Mouse (Mus musculus) hindbrain, embryonic 11.5 days (tissue): Measurements from ENCODE around the gene Ebpl. TPM values are rescaled to one million over a fixed set of nuclear protein-coding genes. Genes with fewer than 3 reads are reported as not detected.

Source experiments
- ATAC-seq: fragments of 200-750 bp; cut with Nextera tagmentation; 2 replicates; pipeline ENCODE4 v1.8.0; 2017; ENCODE audit warnings: mild to moderate bottlenecking, moderate TSS enrichment, moderate library complexity; ENCODE audit not compliant: low FRiP score
- DNase-seq: peaks from one replicate; pipeline ENCODE4 v3.0.0-alpha.2; 2015; ENCODE audit warnings: low spot score
- H3K27ac ChIP-seq: fragments of 300-500 bp; sonication (generic); 2 replicates; pipeline ENCODE4 v1.5.1; 2014; ENCODE audit warnings: mild to moderate bottlenecking, low read depth, low read length
- H3K27me3 ChIP-seq: fragments of 300-500 bp; sonication (generic); 2 replicates; pipeline ENCODE4 v1.6.1; 2014; ENCODE audit warnings: mild to moderate bottlenecking, low read length, moderate library complexity, mixed read lengths; ENCODE audit not compliant: control insufficient read depth, insufficient read depth
- H3K36me3 ChIP-seq: fragments of 300-500 bp; sonication (generic); 2 replicates; pipeline ENCODE4 v1.6.1; 2014; ENCODE audit warnings: mild to moderate bottlenecking, low read length, moderate library complexity, mixed read lengths; ENCODE audit not compliant: control insufficient read depth, insufficient read depth
- H3K4me1 ChIP-seq: fragments of 300-500 bp; sonication (generic); replicated peaks from 2 replicates; pipeline ENCODE4 v1.6.1; 2014; ENCODE audit warnings: low read length, mixed read lengths; ENCODE audit not compliant: control insufficient read depth, insufficient read depth
- H3K4me2 ChIP-seq: fragments of 300-500 bp; sonication (generic); replicated peaks from 2 replicates; pipeline ENCODE4 v1.6.1; 2014; ENCODE audit warnings: mild to moderate bottlenecking, low read depth, low read length
- H3K4me3 ChIP-seq: fragments of 300-500 bp; sonication (generic); 2 replicates; pipeline ENCODE4 v1.5.1; 2014; ENCODE audit warnings: low read depth, low read length
- H3K9ac ChIP-seq: fragments of 300-500 bp; sonication (generic); 2 replicates; pipeline ENCODE4 v1.6.1; 2014; ENCODE audit warnings: low read depth, low read length
- H3K9me3 ChIP-seq: fragments of 300-500 bp; sonication (generic); 2 replicates; pipeline ENCODE4 v1.6.1; 2016; ENCODE audit warnings: low read length; ENCODE audit not compliant: control insufficient read depth
- WGBS: fragments of 180-500 bp; shearing (Covaris S2); extraction: QIAGEN DNeasy Blood & Tissue Kit; methylation state at CpG from one replicate; pipeline ENCODE4 v1.1.7; 2014; 5-methylcytosine and 5-hydroxymethylcytosine counted together
- polyA plus RNA-seq: library from polyadenylated mRNA; unstranded; fragments of >200 nt; fragmentation: Nextera tagmentation; extraction: Ambion mirVana; gene quantifications from 2 replicates; pipeline ENCODE4 v1.2.1, GENCODE M21; 2014

Gene Ebpl
- polyA plus RNA-seq, 1 experiment from 2014 or later: 9.2 TPM

GRCm38 (mm10) chr14:61363734-61364133 lies 3.5 kb upstream of the Ebpl start:
- DNase-seq: no peak
- H3K36me3 ChIP-seq: 0 out of 2 replicates have a peak, but pooled peaks cover 4% of the 10 kb centered on the region
- H3K9me3 ChIP-seq: no peaks in the 10 kb centered on the region
- H3K27me3 ChIP-seq: no peaks in the 10 kb centered on the region
- ATAC-seq: no peak
- no peak overlapping the region for H3K27ac ChIP-seq
- H3K4me1 ChIP-seq: no peaks in the 10 kb centered on the region
- no peak overlapping the region for H3K4me3 ChIP-seq
- 88% methylated on average over 2 of the region's 2 CpGs for WGBS
- H3K4me2 ChIP-seq: no peak overlapping the region
- no peak overlapping the region for H3K9ac ChIP-seq

- H3K36me3 ChIP-seq: 0 out of 2 replicates have a peak, but pooled peaks cover 3% of the 10 kb centered on the region
- 90% methylated on average over 2 of the region's 2 CpGs for WGBS
- H3K9ac ChIP-seq: no peak overlapping the region
- H3K4me1 ChIP-seq: no peaks in the 10 kb centered on the region
- no peak for ATAC-seq
- H3K4me2 ChIP-seq: no peak overlapping the region
- DNase-seq: no peak
- no peaks in the 10 kb centered on the region for H3K27me3 ChIP-seq
- no peak overlapping the region for H3K27ac ChIP-seq
- H3K9me3 ChIP-seq: no peaks in the 10 kb centered on the region
- H3K4me3 ChIP-seq: no peak overlapping the region
Observed at GRCm38 (mm10) chr14:61362268-61362667, 2.0 kb upstream of the Ebpl start.

GRCm38 (mm10) chr14:61360981-61361511 lies 807 bp upstream of the Ebpl start:
- ATAC-seq (no peak), DNase-seq (no peak)
- Histone ChIP-seq H3K27ac (no peak overlapping the region), H3K4me3 (no peak overlapping the region), H3K4me2 (peak overlapping the region; percentile 57), H3K27me3 (no peaks in the 10 kb centered on the region), H3K9ac (no peak overlapping the region), H3K9me3 (no peaks in the 10 kb centered on the region), H3K4me1 (no peaks in the 10 kb centered on the region), H3K36me3 (no peaks in the 10 kb centered on the region)
- 66% methylated on average over 3 of the region's 3 CpGs for WGBS

- ATAC-seq (no peak), DNase-seq (no peak)
- WGBS: 80% methylated on average over 10 of the region's 10 CpGs
- Histone ChIP-seq H3K4me2 (no peak overlapping the region), H3K9ac (no peak overlapping the region), H3K36me3 (no peaks in the 10 kb centered on the region), H3K27me3 (no peaks in the 10 kb centered on the region), H3K9me3 (no peaks in the 10 kb centered on the region), H3K27ac (no peak overlapping the region), H3K4me1 (no peaks in the 10 kb centered on the region), H3K4me3 (no peak overlapping the region)
Observed at GRCm38 (mm10) chr14:61354251-61355235, 5.7 kb downstream of the Ebpl start.

GRCm38 (mm10) chr14:61350808-61351207 lies 9.4 kb downstream of the Ebpl start:
- Histone ChIP-seq H3K36me3 (no peaks in the 10 kb centered on the region), H3K27me3 (no peaks in the 10 kb centered on the region), H3K9me3 (no peaks in the 10 kb centered on the region), H3K4me1 (no peaks in the 10 kb centered on the region), H3K4me2 (no peak overlapping the region), H3K27ac (no peak overlapping the region), H3K4me3 (no peak overlapping the region), H3K9ac (no peak overlapping the region)
- DNase-seq (no peak), ATAC-seq (no peak)
- 79% methylated on average over 6 of the region's 6 CpGs for WGBS

- H3K4me3 ChIP-seq: no peak overlapping the region
- H3K36me3 ChIP-seq: no peaks in the 10 kb centered on the region
- whole genome bisulfite sequencing: 91% methylated on average over 4 of the region's 4 CpGs
- H3K27me3 ChIP-seq: no peaks in the 10 kb centered on the region
- DNase-seq (no peak), ATAC-seq (no peak)
- H3K4me1 ChIP-seq: no peaks in the 10 kb centered on the region
- H3K27ac ChIP-seq: no peak overlapping the region
- no peak overlapping the region for H3K9ac ChIP-seq
- no peak overlapping the region for H3K4me2 ChIP-seq
- no peaks in the 10 kb centered on the region for H3K9me3 ChIP-seq
Observed at GRCm38 (mm10) chr14:61349876-61350275, 10.4 kb downstream of the Ebpl start.

GRCm38 (mm10) chr14:61346827-61347698 lies 13.2 kb downstream of the Ebpl start:
- no peaks in the 10 kb centered on the region for H3K36me3 ChIP-seq
- no peak overlapping the region for H3K9ac ChIP-seq
- H3K27me3 ChIP-seq: no peaks in the 10 kb centered on the region
- ATAC-seq (no peak), DNase-seq (no peak)
- no peaks in the 10 kb centered on the region for H3K4me1 ChIP-seq
- no peak overlapping the region for H3K4me3 ChIP-seq
- H3K4me2 ChIP-seq: no peak overlapping the region
- H3K9me3 ChIP-seq: no peaks in the 10 kb centered on the region
- 68% methylated on average over 10 of the region's 10 CpGs for WGBS
- no peak overlapping the region for H3K27ac ChIP-seq

GRCm38 (mm10) chr14:61344590-61344989 lies 15.6 kb downstream of the Ebpl start:
- Histone ChIP-seq H3K36me3 (no peaks in the 10 kb centered on the region), H3K27ac (no peak overlapping the region), H3K27me3 (no peaks in the 10 kb centered on the region), H3K9me3 (no peaks in the 10 kb centered on the region), H3K4me1 (no peaks in the 10 kb centered on the region), H3K9ac (no peak overlapping the region), H3K4me2 (no peak overlapping the region), H3K4me3 (no peak overlapping the region)
- 72% methylated on average over 5 of the region's 5 CpGs for WGBS
- ATAC-seq (no peak), DNase-seq (no peak)
